Mouse (Mus musculus): ENCODE results near the gene Os9. TPM values are rescaled to one million over a fixed set of nuclear protein-coding genes. Genes with fewer than 3 reads are reported as not detected.
"Not testable (repeated sequence)": the region's sequence is repeated elsewhere in the genome, so short reads cannot be mapped to it uniquely, and the experiment has no call there.

Gene Os9
- polyA plus RNA-seq (2016; fragmentation: Nextera tagmentation; extraction: Ambion mirVana): 72.9 and 75.7 TPM in 2 replicates

- H3K4me1 ChIP-seq: peaks cover 7% of the 10 kb centered on the region; the same call in 1 of the 2 replicates
Observed at GRCm38 (mm10) chr10:127121066-127121477, at the start of gene Os9. Gene Os9 (minus strand): TSS chr10:127121131.

GRCm38 (mm10) chr10:127170002-127170401 lies 49.1 kb upstream of the Os9 start:
- peaks cover 76% of the 10 kb centered on the region for H3K27me3 ChIP-seq
- WGBS: 1% methylated on average over 22 of the region's 22 CpGs
- no peak for ATAC-seq (ENCODE audit: insufficient number of reproducible peaks, insufficient read depth, low FRiP score, low TSS enrichment)
- H3K27ac ChIP-seq: no peak overlapping the region
- no peaks in the 10 kb centered on the region for H3K9me3 ChIP-seq
- H3K9ac ChIP-seq: no peak overlapping the region
- H3K4me3 ChIP-seq: peak overlapping the region; percentile 38
- H3K4me1 ChIP-seq: peaks cover 14% of the 10 kb centered on the region
- no peaks in the 10 kb centered on the region for H3K36me3 ChIP-seq
- H3K4me2 ChIP-seq (replicated peaks): peak overlapping the region; percentile 72

More at GRCm38 (mm10) chr10:127121066-127121477, at the start of gene Os9:
- Histone ChIP-seq H3K4me3 (peak within 1 kb of the TSS; percentile 86), H3K9ac (peak within 1 kb of the TSS; percentile 73), H3K27ac (no peak within 1 kb of the TSS), H3K4me2 (replicated peaks) (peak within 1 kb of the TSS; percentile 88), H3K36me3 (peaks cover 23% of the 10 kb centered on the region), H3K9me3 (no peaks in the 10 kb centered on the region), H3K27me3 (no peaks in the 10 kb centered on the region)
- under 1% methylated on average over 19 of the region's 19 CpGs for WGBS
- peak; percentile 94 for ATAC-seq (ENCODE audit: insufficient number of reproducible peaks, insufficient read depth, low FRiP score, low TSS enrichment)

- 26% methylated on average over 10 of the region's 10 CpGs for WGBS
- Histone ChIP-seq H3K4me3 (no peak overlapping the region), H3K27ac (no peak overlapping the region), H3K9me3 (no peaks in the 10 kb centered on the region), H3K36me3 (no peaks in the 10 kb centered on the region), H3K4me2 (replicated peaks) (no peak overlapping the region), H3K27me3 (peaks cover 79% of the 10 kb centered on the region), H3K9ac (no peak overlapping the region), H3K4me1 (peaks cover 14% of the 10 kb centered on the region)
- ATAC-seq (ENCODE audit: insufficient number of reproducible peaks, insufficient read depth, low FRiP score, low TSS enrichment): no peak
Observed at GRCm38 (mm10) chr10:127167614-127168192, 46.8 kb upstream of the Os9 start.

GRCm38 (mm10) chr10:127166771-127167613 lies 46.1 kb upstream of the Os9 start:
- H3K4me2 ChIP-seq (replicated peaks): no peak overlapping the region; the same call in 1 of the 2 replicates
- 0 out of 2 replicates have a peak overlapping the region, but pooled peaks have one; percentile 4 for H3K4me3 ChIP-seq
- ATAC-seq (ENCODE audit: insufficient number of reproducible peaks, insufficient read depth, low FRiP score, low TSS enrichment): no peak
- H3K9me3 ChIP-seq: no peaks in the 10 kb centered on the region
- 18% methylated on average over 15 of the region's 15 CpGs for WGBS
- H3K27me3 ChIP-seq: peaks cover 76% of the 10 kb centered on the region
- peaks cover 14% of the 10 kb centered on the region for H3K4me1 ChIP-seq
- H3K9ac ChIP-seq: no peak overlapping the region
- no peak overlapping the region for H3K27ac ChIP-seq
- H3K36me3 ChIP-seq: no peaks in the 10 kb centered on the region

- ATAC-seq (ENCODE audit: insufficient number of reproducible peaks, insufficient read depth, low FRiP score, low TSS enrichment): no peak
- Histone ChIP-seq H3K9ac (peak overlapping the region; percentile 47; the same call in 1 of the 2 replicates), H3K4me3 (peak overlapping the region; percentile 64), H3K27me3 (peaks cover 70% of the 10 kb centered on the region), H3K9me3 (no peaks in the 10 kb centered on the region), H3K4me1 (peaks cover 14% of the 10 kb centered on the region), H3K36me3 (no peaks in the 10 kb centered on the region), H3K27ac (no peak overlapping the region), H3K4me2 (replicated peaks) (peak overlapping the region; percentile 99)
- WGBS: 3% methylated on average over 11 of the region's 11 CpGs
Observed at GRCm38 (mm10) chr10:127166404-127166715, 45.4 kb upstream of the Os9 start.

GRCm38 (mm10) chr10:127165654-127166403 lies 44.9 kb upstream of the Os9 start:
- Histone ChIP-seq H3K9ac (peak overlapping the region; percentile 47), H3K4me1 (peaks cover 14% of the 10 kb centered on the region), H3K36me3 (no peaks in the 10 kb centered on the region), H3K4me2 (replicated peaks) (peak overlapping the region; percentile 99), H3K27me3 (peaks cover 64% of the 10 kb centered on the region), H3K4me3 (peak overlapping the region; percentile 64), H3K27ac (no peak overlapping the region), H3K9me3 (no peaks in the 10 kb centered on the region)
- ATAC-seq (ENCODE audit: insufficient number of reproducible peaks, insufficient read depth, low FRiP score, low TSS enrichment): 0 out of 2 replicates have a peak, but pooled peaks have one; percentile 18
- under 1% methylated on average over 56 of the region's 56 CpGs for WGBS

GRCm38 (mm10) chr10:127165354-127165653 lies 44.4 kb upstream of the Os9 start:
- Histone ChIP-seq H3K27ac (no peak overlapping the region), H3K4me2 (replicated peaks) (peak overlapping the region; percentile 99), H3K36me3 (no peaks in the 10 kb centered on the region), H3K27me3 (peaks cover 59% of the 10 kb centered on the region), H3K9ac (peak overlapping the region; percentile 47), H3K4me1 (peaks cover 11% of the 10 kb centered on the region), H3K4me3 (peak overlapping the region; percentile 64), H3K9me3 (no peaks in the 10 kb centered on the region)
- under 1% methylated on average over 31 of the region's 42 CpGs for WGBS
- ATAC-seq (ENCODE audit: insufficient number of reproducible peaks, insufficient read depth, low FRiP score, low TSS enrichment): peak; percentile 25; the same call in 1 of the 2 replicates

- 2% methylated on average over 46 of the region's 52 CpGs for WGBS
- H3K27me3 ChIP-seq: peaks cover 54% of the 10 kb centered on the region
- ATAC-seq (ENCODE audit: insufficient number of reproducible peaks, insufficient read depth, low FRiP score, low TSS enrichment): peak; percentile 81
- H3K36me3 ChIP-seq: no peaks in the 10 kb centered on the region
- H3K9me3 ChIP-seq: no peaks in the 10 kb centered on the region
- H3K4me3 ChIP-seq: peak within 1 kb of the TSS; percentile 64
- H3K4me2 ChIP-seq (replicated peaks): peak within 1 kb of the TSS; percentile 99
- H3K27ac ChIP-seq: no peak within 1 kb of the TSS
- H3K9ac ChIP-seq: peak within 1 kb of the TSS; percentile 47
- peaks cover 6% of the 10 kb centered on the region for H3K4me1 ChIP-seq
Observed at GRCm38 (mm10) chr10:127164631-127165353, 43.9 kb upstream of the Os9 start, which contains the start of gene B4galnt1. Gene B4galnt1 (plus strand): TSS chr10:127165225.

GRCm38 (mm10) chr10:127164190-127164589 lies 43.3 kb upstream of the Os9 start:
- H3K4me3 ChIP-seq: no peak overlapping the region
- peaks cover 4% of the 10 kb centered on the region; the same call in 1 of the 2 replicates for H3K4me1 ChIP-seq
- no peak for ATAC-seq (ENCODE audit: insufficient number of reproducible peaks, insufficient read depth, low FRiP score, low TSS enrichment)
- no peak overlapping the region for H3K4me2 ChIP-seq (replicated peaks)
- H3K27ac ChIP-seq: no peak overlapping the region
- H3K27me3 ChIP-seq: peaks cover 48% of the 10 kb centered on the region
- no peaks in the 10 kb centered on the region for H3K36me3 ChIP-seq
- WGBS: 95% methylated on average over 4 of the region's 4 CpGs
- no peaks in the 10 kb centered on the region for H3K9me3 ChIP-seq
- no peak overlapping the region for H3K9ac ChIP-seq

- not testable (repeated sequence) for H3K36me3 ChIP-seq; H3K9me3 ChIP-seq; H3K4me2 ChIP-seq (replicated peaks); H3K4me3 ChIP-seq; H3K27ac ChIP-seq; ATAC-seq (ENCODE audit: insufficient number of reproducible peaks, insufficient read depth, low FRiP score, low TSS enrichment); H3K4me1 ChIP-seq; H3K9ac ChIP-seq
- peaks cover 35% of the 10 kb centered on the region for H3K27me3 ChIP-seq
- 49% methylated on average over 7 of the region's 7 CpGs for WGBS
Observed at GRCm38 (mm10) chr10:127162771-127163261, 41.9 kb upstream of the Os9 start.

GRCm38 (mm10) chr10:127160728-127161127 lies 39.8 kb upstream of the Os9 start:
- H3K27me3 ChIP-seq: peaks cover 15% of the 10 kb centered on the region
- no peaks in the 10 kb centered on the region for H3K9me3 ChIP-seq
- no peaks in the 10 kb centered on the region for H3K36me3 ChIP-seq
- no peak overlapping the region for H3K4me2 ChIP-seq (replicated peaks)
- ATAC-seq (ENCODE audit: insufficient number of reproducible peaks, insufficient read depth, low FRiP score, low TSS enrichment): no peak
- H3K4me1 ChIP-seq: peaks cover 4% of the 10 kb centered on the region; the same call in 1 of the 2 replicates
- 80% methylated on average over 3 of the region's 3 CpGs for WGBS
- H3K4me3 ChIP-seq: no peak overlapping the region
- no peak overlapping the region for H3K27ac ChIP-seq
- H3K9ac ChIP-seq: no peak overlapping the region

All from embryonic facial prominence, embryonic 12.5 days (tissue).